Mouse (Mus musculus) hindbrain, embryonic 11.5 days (tissue): ENCODE data around the gene Prdm15. TPM values are rescaled to one million over a fixed set of nuclear protein-coding genes. Genes with fewer than 3 reads are reported as not detected.

Source experiments
- ATAC-seq: fragments of 200-750 bp; cut with Nextera tagmentation; 2 replicates; pipeline ENCODE4 v1.8.0; 2017; ENCODE audit warnings: mild to moderate bottlenecking, moderate TSS enrichment, moderate library complexity; ENCODE audit not compliant: low FRiP score
- DNase-seq: peaks from one replicate; pipeline ENCODE4 v3.0.0-alpha.2; 2015; ENCODE audit warnings: low spot score
- H3K27ac ChIP-seq: fragments of 300-500 bp; sonication (generic); 2 replicates; pipeline ENCODE4 v1.5.1; 2014; ENCODE audit warnings: mild to moderate bottlenecking, low read depth, low read length
- H3K27me3 ChIP-seq: fragments of 300-500 bp; sonication (generic); 2 replicates; pipeline ENCODE4 v1.6.1; 2014; ENCODE audit warnings: mild to moderate bottlenecking, low read length, moderate library complexity, mixed read lengths; ENCODE audit not compliant: control insufficient read depth, insufficient read depth
- H3K36me3 ChIP-seq: fragments of 300-500 bp; sonication (generic); 2 replicates; pipeline ENCODE4 v1.6.1; 2014; ENCODE audit warnings: mild to moderate bottlenecking, low read length, moderate library complexity, mixed read lengths; ENCODE audit not compliant: control insufficient read depth, insufficient read depth
- H3K4me1 ChIP-seq: fragments of 300-500 bp; sonication (generic); replicated peaks from 2 replicates; pipeline ENCODE4 v1.6.1; 2014; ENCODE audit warnings: low read length, mixed read lengths; ENCODE audit not compliant: control insufficient read depth, insufficient read depth
- H3K4me2 ChIP-seq: fragments of 300-500 bp; sonication (generic); replicated peaks from 2 replicates; pipeline ENCODE4 v1.6.1; 2014; ENCODE audit warnings: mild to moderate bottlenecking, low read depth, low read length
- H3K4me3 ChIP-seq: fragments of 300-500 bp; sonication (generic); 2 replicates; pipeline ENCODE4 v1.5.1; 2014; ENCODE audit warnings: low read depth, low read length
- H3K9ac ChIP-seq: fragments of 300-500 bp; sonication (generic); 2 replicates; pipeline ENCODE4 v1.6.1; 2014; ENCODE audit warnings: low read depth, low read length
- H3K9me3 ChIP-seq: fragments of 300-500 bp; sonication (generic); 2 replicates; pipeline ENCODE4 v1.6.1; 2016; ENCODE audit warnings: low read length; ENCODE audit not compliant: control insufficient read depth
- WGBS: fragments of 180-500 bp; shearing (Covaris S2); extraction: QIAGEN DNeasy Blood & Tissue Kit; methylation state at CpG from one replicate; pipeline ENCODE4 v1.1.7; 2014; 5-methylcytosine and 5-hydroxymethylcytosine counted together
- polyA plus RNA-seq: library from polyadenylated mRNA; unstranded; fragments of >200 nt; fragmentation: Nextera tagmentation; extraction: Ambion mirVana; gene quantifications from 2 replicates; pipeline ENCODE4 v1.2.1, GENCODE M21; 2014

The Prdm15 gene
- polyA plus RNA-seq, 1 experiment from 2014 or later, result 11.7 TPM

GRCm38 (mm10) chr16:97748421-97748820 is 103.2 kb downstream of the Prdm15 start:
- ATAC-seq (no peak), DNase-seq (no peak)
- Histone ChIP-seq H3K9me3 (no peaks in the 10 kb centered on the region), H3K4me3 (no peak overlapping the region), H3K36me3 (no peaks in the 10 kb centered on the region), H3K4me2 (no peak overlapping the region), H3K9ac (no peak overlapping the region), H3K27me3 (no peaks in the 10 kb centered on the region), H3K27ac (no peak overlapping the region), H3K4me1 (no peaks in the 10 kb centered on the region)
- WGBS, result 88% methylated on average over 6 of the region's 6 CpGs

Other genes with a start within 250 kb of the Prdm15 start
- 0.19 and 0.39 TPM in 2 replicates for gene Tmprss2, start 240.7 kb downstream of the Prdm15 start, polyA plus RNA-seq
- 0.93 and 1.3 TPM in 2 replicates for gene Ripk4, start 88.1 kb downstream of the Prdm15 start, polyA plus RNA-seq
- gene C2cd2, start 110.7 kb upstream of the Prdm15 start, polyA plus RNA-seq, result 14.3 and 15.2 TPM in 2 replicates
- gene Zbtb21, start 110.8 kb upstream of the Prdm15 start, polyA plus RNA-seq, result 14.0 and 15.6 TPM in 2 replicates
- gene B230307C23Rik, start 145.5 kb upstream of the Prdm15 start, polyA plus RNA-seq, result 19.6 and 23.4 TPM in 2 replicates
- 24.6 and 26.7 TPM in 2 replicates for gene A630089N07Rik, start 230.6 kb upstream of the Prdm15 start, polyA plus RNA-seq